Mouse (Mus musculus) CD4-positive, CD25-positive, alpha-beta regulatory T cell, adult 2 months (primary cell): ENCODE data around the gene Hmga1.

Experiments
- DNase-seq: peaks from one replicate; pipeline ENCODE4 v3.0.0-alpha.2; 2012; ENCODE audit warnings: low read depth, low spot score

Hmga1 gene

DNA sequence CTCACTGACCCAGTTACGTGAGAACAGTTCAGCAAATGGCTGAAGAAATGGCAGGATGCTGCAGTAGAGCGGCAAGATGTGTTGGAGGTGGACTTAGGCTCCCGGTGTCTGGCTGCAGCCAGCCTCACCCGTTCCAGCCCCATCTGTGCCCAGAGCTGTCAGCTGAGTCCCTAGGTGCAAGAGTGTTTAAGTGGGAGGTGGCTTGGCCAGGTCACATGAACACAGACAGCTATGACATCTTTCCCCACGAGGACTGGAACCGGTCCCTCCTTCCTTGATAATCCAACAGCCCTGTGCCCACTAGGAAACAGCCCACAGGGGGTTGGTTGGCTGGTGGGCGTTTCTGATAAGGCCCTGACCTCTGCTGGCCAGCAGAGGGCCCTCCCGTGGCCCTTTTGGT, 28.3 kb upstream of the Hmga1 start:
- DNase-seq = no peak

DNA sequence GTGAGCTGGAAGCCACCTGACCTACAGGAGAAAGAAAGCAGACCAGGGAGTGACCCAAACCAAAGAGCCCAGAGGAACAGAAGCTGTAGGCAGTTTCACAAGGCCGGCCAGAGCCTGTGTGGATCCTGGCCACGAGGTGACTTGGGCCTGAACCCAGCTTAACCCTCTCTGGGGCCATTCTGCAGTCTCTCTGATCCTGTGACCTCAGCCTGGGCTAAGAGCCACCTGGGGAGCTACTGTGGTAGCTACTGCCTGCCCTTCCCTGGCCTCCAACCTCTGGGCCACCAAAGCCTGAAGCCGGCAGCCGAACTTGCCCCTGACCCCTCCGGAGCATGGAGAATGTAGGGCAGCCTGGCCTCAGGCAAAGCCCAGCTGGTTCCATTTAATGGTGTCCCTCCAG, 27.5 kb upstream of the Hmga1 start:
- no peak for DNase-seq

DNA sequence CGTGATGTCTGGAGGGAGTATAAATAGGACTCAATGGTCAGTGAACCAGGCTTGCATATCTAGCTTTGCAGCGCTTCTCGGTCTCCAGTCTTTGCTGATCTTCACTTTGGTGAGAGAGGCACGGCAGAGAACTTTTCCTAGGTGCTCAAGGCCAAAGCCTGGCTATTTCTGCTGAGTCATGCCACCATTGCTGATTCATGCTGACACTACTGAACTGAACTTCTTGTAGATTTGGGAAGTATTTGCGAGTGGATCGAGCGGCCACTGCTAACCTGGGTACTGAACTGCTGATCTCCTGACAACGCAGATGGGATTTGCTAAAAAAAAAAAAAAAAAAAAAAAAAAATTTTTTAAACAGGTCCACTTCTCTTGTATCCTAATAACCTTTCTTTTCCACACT, 24.2 kb upstream of the Hmga1 start:
- no peak for DNase-seq

DNA sequence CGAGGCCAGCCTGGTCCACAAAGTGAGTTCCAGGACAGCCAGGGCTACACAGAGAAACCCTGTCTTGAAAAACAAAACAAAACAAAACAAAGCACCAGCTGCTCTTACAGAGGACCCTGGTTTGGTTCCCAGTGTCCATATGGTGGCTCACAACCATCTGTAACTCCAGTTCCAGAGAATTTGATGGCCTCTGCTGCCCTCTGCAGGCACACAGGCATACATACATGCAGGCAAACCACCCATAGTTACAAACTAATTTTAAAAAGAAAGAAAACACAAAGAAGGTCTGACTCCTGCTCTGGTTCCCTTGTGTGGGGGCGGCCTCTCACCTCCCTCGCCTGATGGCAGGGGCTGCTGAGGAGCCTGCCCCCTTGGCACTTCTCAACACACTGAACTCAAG, 22.9 kb upstream of the Hmga1 start:
- DNase-seq = peak; percentile 51

DNA sequence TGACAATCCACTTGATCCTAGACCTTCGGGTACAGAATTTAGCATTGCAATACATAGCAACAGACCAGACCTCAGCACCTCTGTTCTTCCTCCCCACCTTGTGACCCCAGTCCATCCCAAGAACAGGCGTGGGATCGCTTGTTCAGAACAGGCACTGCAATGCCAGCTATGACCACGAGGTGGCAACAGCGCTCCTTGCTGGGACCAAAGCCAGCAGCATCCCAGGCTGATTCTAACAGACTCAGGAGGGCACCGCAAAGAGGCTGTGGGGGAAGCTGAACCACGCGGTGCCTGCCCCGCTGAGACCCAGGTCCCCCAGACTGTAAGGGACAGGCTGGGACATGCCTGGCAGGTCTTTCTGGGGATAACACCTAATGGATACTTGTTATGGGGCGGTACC, 21.6 kb upstream of the Hmga1 start:
- peak; percentile 92 for DNase-seq

DNA sequence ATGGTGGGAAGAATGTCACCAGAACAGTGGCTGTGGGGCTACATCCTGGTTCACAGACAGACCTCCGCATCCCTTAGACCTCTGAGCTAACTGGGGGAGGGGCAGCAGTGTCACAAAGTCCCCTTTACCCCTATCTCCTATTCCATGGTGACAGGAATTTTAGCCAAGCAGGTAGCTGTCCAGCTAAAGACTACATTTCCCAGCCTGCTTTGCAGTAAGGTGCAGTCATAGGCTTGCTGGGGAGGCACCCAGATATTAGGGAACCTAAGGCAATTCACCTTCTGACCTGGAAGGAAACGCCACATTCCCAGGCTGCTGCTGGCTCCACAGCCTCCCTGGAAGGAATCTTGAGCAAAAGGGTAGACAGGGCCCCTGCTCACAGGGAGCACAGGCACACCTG, 15.0 kb upstream of the Hmga1 start:
- DNase-seq = no peak

DNA sequence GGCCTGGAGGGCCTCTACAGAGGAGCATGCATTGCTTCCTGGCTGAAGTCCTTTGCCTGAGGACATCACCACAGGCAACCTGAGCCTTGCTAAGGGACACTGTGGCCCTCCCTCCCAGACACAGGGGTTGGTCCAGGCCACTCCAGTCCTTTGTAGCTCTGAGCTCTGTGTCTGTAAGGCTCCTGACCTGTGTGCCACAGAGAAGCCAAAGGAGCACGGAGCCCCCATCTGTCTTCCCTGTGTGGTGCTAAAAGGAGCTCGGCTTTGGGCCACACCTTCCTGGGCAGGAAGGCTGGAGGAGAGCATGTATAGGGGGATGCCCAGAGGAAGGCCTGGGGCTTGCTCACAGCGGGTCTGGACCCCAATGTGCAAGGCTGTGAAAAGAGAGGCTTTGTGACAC, 14.3 kb upstream of the Hmga1 start:
- no peak for DNase-seq

DNA sequence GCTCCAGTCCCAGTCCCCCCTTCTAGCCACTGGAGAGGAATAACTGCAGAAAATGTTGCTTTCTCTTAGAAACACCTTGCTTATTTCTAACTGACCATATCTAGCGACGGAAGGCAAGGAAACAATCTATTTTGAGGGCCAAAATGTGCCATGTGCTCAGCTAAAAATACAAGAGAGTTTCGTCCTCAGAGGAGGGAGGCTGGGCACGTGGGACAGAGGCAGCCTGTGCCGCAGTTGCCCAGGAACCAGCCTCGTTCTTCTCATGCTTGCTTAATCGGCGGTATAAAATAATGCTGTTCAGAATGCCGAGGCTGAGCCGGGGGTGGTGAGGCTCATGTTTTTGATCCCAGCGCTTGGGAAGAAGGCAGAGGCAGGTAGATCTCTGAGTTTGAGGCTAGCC, 11.7 kb upstream of the Hmga1 start:
- no peak for DNase-seq

DNA sequence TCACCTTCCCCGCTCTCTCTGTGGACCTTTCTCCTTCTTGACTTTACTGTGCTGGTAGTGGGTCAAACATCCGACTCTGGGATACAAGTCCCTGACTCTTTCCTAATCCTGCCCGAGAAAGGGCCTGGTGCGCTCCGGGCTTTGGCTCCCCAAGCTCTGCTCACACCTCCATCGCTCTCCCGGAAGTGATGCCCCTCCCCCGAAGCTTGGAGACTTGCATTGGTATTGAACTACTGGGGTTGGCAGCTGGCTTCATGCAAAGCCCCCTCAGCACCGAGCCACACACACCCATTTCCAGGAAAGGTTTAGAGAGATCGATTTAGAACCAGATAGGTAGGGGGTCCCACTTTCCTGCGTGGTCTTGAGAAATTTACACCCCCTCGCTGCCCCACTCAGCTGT, 10.3 kb upstream of the Hmga1 start:
- no peak for DNase-seq

DNA sequence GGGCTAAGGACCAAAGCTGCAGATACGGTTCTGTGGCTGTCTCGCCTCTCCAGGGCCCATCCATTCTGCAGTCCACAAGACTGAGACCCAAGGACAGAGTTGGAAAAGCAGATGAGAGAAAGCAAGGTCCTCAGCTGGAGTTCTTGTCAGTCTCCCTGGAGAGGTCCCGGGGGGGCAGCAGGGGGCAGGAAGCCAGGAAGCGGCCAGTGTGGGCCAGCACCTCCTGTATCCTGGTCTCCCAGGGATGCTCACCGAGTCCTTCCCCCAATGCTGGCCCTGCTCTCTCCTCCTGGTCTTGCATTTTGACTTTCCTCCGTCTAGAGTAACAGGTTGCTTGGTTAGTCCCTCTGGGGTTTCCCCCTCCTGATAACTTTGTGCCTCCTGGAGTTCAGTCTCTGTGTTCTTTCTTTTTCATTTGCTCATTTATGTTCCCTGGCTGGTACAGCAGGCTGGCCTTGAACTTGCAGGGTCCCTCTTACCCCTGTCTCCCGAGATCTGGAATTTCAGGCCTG, 9.7 kb upstream of the Hmga1 start:
- no peak for DNase-seq

DNA sequence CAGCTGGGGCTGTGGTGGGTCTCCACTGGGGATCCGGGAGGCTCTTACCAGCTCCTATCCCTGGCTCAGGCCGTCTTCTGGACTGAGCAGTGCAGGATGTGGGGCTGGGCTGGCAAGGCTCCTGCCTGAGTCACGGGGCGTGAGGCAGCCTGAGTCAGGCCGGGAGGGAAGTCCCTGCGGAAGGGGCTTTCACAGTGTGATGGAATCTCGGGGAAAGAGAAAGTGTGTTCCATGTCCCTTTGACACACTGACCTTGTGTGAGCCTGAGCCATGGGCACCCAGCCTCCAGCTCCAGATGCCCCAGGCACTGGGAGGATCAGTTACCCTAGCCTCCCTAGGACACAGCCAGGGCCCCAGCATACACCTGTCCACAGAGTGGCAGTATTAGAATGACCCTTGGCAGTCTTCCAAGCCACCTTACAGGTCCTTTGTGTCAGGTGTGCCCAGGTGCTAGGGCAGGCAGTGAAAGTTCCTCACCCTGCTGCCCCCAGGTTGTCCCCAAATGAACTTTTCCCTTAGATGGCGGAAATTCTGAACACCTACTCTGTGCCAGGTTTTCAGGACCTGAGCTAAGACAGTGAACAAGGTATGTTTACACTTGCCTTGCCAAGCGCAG, 8.9 kb upstream of the Hmga1 start:
- no peak for DNase-seq

DNA sequence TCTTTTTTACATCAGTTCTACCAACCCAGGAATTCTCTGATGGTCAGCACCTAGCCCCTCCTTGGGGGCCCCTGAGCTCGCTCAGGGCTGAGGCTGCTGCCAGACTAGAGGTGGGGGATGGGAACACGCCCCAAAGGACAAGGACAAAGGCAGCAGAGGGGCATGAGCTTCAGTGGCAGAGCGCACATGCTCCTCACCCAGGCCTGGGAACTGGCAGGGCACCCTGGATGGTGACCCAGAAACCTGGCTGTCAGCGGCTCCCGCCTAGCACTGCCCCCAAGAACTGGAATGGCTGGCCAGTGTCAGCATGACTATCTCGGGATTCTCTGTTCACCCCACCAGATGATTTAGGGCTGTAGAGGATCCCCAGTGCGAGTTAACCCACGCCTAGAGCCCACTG, 7.1 kb upstream of the Hmga1 start:
- no peak for DNase-seq

DNA sequence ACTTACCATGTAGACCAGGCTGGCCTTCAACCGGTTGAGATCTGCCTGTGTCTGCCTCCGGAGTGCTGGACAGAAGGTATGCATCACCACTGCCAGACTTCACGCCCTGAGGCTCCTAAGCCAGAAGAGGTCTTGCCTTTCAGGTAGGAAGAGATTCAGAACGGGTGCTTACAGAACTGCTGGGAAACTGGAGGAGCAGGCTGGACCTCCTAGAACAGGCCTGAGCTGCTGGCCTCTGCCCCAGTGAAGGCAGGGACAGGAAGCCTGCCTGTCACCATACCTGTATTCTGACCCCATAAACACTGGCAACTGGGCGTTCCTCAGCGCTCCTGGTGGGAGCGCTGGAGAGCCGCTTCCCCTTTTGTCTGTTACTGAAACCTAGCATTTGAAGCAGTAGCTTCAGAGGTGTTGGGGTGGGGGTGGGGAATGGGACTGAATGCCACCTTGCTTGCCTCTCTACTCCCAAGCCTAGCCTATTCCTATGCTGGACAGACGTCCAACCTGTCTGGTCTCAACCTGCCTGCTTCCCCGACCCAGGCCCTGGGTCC, 4.8 kb upstream of the Hmga1 start:
- DNase-seq = no peak

DNA sequence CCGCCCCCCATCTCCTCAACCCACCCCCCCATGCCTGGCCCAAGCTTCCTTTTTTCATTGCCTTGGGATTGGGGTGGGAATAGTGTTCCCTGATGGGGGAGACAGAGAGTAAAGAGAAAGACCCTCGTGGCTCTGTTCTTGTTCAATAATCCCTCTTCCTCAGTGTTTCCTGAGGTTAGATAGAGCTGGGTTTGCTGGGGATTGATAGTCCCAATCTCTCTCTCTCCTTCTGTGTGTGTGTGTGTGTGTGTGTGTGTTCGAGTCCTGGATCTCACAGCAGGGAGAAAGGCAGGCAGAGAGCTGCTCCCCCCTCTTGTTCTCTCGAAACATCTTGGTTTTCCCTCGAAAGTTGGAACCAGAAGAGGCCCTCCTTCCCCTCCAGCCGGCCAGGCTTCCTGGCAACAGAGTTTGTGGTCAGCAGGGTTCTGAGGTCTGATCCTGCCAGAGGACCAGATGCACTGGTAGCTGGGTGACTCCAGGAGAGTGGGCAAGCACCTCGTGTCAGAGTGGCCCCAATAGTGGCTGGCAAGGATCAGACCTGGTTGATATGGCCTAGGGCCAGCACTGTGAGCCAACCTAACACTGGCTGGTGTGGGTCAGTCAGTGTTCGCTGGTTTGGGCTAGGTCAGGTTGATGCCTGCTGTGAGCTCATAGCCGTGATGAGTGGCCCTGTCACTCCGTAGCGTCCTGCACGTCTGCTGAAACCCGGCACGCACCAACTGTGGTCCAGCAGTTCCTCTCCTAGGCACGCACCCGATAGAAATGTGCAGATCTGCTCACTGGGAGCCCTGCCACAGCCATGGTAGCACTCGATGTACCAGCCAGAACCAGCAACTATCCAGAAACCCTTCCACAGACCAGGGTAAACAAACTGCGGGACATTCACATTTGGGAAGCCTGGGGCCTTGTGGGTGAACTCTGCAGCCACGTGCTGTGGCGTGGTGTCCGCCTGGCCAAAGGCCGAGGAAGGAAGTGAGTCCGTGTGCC, 3.8 kb upstream of the Hmga1 start:
- no peak for DNase-seq

DNA sequence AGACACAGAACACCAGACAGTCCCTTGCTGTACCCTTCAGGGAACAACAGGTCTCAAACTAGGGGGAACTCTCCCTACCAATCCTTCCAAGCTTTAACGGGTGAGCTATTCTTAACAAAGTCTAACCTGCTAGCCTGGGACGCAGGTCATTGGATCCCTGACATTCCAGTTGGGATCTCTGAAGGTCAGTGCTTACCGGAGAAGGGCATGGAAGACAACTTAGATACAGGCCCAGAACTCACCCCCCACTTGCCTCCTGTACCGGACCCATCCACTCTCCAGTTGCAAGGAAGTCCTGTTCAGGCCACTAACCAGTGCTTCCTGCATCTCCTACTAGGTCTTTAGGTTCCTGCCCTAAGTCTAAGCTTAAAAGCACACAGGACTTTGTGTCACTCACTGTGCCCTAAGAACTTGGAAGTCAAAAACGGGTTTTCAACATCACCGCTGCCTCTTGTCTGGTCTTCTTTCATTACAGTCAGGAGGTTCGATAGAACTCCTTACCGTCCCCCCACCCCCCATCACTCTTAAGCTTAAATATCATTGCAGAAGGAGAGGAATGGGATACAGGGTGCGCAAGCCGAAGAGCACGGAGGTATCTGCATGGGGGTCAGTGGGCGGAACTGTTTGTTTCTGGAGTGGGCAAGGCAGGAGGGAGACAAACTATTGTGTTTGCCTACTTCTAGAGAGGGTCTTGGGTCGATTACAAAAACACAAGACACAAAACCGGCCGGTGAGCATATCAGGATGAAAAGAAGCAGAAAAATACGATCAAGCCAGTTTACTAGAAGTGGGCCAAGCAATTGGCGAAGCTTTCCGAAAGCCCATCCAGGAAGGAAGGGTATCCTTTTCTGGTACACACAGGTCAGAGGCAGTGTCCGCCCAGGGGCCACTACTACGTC, 2.0 kb upstream of the Hmga1 start:
- no peak for DNase-seq

DNA sequence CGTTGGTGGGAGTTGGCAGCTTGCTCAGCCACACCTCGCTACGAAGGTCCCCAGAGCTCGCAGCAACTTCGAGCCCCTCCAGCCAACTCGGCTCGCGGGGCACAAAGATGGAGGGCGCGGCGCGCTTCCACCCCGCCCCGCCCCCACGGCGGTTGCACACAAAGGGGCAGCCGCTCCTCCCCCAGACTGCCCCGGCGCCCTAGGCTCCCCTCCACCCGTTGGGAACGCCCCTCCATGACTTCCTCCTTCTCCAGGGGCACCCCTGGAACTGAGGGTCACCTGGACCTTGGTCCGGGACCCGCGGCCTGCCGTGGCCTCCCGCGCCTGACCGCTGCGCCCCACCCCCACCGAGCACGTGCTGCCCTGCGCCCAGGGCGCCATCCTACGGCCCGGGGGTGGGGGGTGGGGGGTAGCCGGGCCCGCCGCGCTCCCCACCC, 1.2 kb upstream of the Hmga1 start:
- DNase-seq = peak; percentile 60

DNA sequence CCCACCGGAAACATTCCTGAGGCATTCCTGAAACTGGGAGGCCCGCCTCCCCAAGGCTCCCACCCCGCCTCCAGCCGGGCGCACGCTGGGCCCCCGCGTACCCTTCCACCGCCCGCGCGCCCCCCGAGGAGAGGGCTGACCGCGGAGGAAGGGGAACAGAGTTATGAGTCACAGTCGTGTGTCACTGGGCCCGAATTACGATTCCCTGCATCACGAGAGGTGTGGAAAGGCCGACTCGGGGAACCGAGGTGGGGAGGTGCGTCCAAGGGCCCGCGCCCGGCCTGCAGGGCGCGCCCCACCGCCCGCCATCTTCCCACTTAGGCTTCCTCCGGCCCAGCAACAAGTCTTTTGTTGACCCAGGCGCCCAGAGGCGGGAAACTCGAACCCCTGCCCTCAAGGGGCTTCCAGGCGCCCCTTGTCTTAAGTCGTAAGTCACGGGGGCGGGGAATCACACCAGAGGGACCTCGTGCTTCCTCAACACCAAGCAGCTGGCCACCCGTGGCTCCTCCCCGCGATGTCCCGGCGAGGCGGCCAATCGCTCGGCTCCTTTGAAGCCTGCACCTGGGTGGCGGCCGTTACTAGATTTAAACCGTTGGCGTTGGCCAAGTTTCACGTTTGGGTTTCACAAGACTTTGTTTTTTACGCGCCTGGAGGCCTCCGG, 655 bp upstream of the Hmga1 start:
- DNase-seq = peak; percentile 84

DNA sequence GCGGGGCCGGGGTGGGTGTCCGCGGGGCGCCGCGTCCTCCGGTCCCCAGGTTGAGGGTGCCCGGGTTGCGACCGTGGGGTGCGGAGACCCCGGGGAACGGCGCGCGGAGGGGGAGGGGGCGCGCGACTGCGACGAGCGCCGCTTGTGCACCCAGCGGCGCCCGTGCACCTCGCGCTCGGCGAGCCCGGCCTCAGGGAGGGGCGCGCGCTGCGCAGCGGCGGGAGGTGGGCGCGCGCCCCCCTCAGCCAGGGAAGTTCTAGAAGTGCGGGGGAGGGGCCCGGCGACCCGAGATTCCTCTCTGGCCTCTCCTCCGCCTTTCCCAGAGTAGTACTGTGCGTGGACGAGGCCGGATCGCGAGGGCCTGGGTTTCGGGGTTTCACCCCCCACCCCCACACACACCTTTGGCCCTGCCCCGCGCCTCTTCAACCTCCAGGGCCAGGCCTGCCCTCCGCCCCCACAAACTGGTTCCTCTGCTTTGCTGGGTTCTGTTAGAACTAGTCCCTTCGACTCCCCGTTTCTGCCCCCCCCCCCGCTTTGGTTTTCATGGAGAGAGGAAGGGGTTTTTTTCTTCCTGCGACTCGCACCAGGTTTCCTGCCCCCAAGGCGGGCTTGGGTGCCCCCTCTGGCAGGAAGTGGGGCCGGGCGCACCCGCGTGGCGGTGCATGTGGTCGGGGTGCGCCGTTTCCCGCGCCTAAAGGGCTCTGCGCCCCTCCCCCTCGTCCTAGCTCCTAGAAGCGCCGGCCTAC, 1.1 kb downstream of the Hmga1 start:
- peak; percentile 84 for DNase-seq

DNA sequence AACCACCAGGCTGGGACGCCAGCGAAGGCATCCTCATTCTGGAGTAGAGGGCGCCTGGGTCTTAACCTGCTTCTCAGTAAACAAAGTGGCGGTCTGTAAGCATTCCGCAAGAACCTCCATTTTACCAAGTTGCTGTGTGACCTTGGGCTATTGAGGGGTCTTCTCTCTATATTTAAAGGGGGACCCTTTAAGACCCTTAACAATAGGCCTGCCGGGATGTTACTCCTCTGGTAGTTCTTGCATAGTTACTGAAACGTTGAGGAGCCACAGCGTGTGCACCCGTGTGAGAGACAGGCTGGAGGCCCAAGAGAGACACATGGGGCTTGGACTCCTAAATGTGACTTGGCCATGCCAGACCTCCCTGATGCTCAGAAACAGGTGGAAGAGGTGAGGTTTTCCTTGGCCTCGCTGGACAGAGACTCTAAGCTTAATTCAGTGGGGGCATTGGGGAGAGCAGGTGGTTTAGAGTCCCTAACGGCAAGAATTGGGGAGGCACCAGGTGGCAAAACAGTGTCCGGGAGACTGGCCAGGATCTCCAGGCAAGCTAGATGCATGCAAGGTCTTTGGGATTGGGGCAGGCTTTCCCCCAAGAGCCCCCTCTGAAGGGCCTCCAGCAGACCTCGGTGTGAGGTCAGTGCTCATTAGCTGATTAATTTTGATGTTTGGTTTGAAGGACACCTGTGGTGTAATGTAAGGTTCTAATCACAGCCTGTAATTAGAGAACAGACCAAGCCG, 1.8 kb downstream of the Hmga1 start:
- no peak for DNase-seq

DNA sequence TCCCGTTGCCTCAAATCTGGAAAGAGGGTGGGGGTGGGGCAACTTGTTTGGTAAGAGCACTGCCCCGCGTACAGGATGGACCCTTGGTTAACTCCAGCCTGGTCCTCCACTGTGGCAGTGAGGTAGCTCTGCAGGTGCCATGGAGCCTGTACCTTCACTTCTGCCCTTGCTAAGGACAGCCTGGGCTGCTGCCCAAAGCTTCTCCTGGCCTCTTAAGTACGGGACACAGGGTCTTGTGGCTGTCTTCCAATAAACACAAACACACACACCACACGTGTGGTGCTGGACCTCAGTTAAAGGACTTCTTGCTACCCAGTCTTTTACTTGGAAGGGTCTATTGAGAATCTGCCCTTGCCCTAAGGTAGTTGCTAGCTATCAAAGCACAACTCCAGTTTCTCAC, 2.5 kb downstream of the Hmga1 start:
- no peak for DNase-seq
